Mouse (Mus musculus): ENCODE data around the gene Itgb1bp1. TPM values are rescaled to one million over a fixed set of nuclear protein-coding genes. Genes with fewer than 3 reads are reported as not detected.

The Itgb1bp1 gene
- polyA plus RNA-seq, 1 experiment, result 135 TPM

DNA sequence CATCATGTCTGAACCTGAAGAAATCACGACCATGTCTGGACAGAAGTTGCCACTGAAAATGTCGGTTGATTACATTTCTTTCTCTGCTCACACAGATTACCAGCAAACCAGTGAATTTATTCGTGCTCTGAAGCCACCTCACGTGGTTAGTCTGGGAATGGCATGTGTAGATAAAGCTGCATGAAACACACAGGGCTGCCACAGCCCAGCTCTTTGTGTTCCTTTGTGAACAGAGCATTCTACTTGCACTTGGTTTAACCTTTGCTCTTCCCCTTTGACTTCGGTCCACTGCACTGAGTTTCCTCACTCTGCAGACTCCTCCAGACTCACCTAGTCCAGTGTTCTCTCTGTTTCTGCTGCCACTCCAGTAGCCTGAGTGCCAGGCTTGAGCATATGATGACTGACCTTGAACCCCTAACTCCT lies 16.3 kb upstream of the Itgb1bp1 start:
- no peak for TF ChIP-seq CTCF (IDR thresholded peaks at IDR 0.05; ENCODE audit: control insufficient read depth, insufficient read depth, insufficient replicate concordance, low read depth, low read length)
- TF ChIP-seq POLR2A (IDR thresholded peaks at IDR 0.05; ENCODE audit: control insufficient read depth, low read depth, low read length), result no peak
- H3K36me3 ChIP-seq (ENCODE audit: control insufficient read depth, insufficient read depth, low read length), result peaks cover 4% of the 10 kb centered on the region
- H3K4me1 ChIP-seq (ENCODE audit: control insufficient read depth, insufficient read depth, low read length), result no peaks in the 10 kb centered on the region
- H3K4me3 ChIP-seq (ENCODE audit: control insufficient read depth, low read depth, low read length), result no peak overlapping the region
- no peaks in the 10 kb centered on the region for H3K27me3 ChIP-seq (ENCODE audit: control insufficient read depth, insufficient read depth, low read length)
- H3K27ac ChIP-seq (ENCODE audit: control insufficient read depth, insufficient read depth, low read depth, low read length), result no peak overlapping the region

DNA sequence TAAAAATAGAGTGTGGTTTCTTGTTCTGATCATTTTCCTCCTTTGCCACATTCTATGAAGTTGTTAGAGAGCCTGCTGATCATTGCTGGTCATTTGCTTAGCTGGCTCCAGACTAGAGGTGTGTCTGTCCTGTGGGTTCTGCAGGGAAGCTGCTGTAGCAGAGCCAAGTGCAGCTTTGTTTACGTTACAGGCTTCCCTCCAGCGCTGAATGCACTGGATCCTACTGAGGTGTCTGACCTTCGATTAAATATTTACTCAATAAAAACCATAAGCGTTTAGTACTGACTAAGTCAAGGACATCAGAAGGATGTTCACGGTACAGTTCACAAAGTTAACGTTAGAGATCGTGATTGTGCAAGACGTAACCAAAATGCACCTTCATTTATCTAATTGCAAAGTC lies 15.8 kb upstream of the Itgb1bp1 start:
- no peaks in the 10 kb centered on the region for H3K27me3 ChIP-seq (ENCODE audit: control insufficient read depth, insufficient read depth, low read length)
- no peak overlapping the region for H3K4me3 ChIP-seq (ENCODE audit: control insufficient read depth, low read depth, low read length)
- TF ChIP-seq POLR2A (IDR thresholded peaks at IDR 0.05; ENCODE audit: control insufficient read depth, low read depth, low read length) (no peak), CTCF (IDR thresholded peaks at IDR 0.05; ENCODE audit: control insufficient read depth, insufficient read depth, insufficient replicate concordance, low read depth, low read length) (no peak)
- no peak overlapping the region for H3K27ac ChIP-seq (ENCODE audit: control insufficient read depth, insufficient read depth, low read depth, low read length)
- peaks cover 4% of the 10 kb centered on the region for H3K36me3 ChIP-seq (ENCODE audit: control insufficient read depth, insufficient read depth, low read length)
- no peaks in the 10 kb centered on the region for H3K4me1 ChIP-seq (ENCODE audit: control insufficient read depth, insufficient read depth, low read length)

DNA sequence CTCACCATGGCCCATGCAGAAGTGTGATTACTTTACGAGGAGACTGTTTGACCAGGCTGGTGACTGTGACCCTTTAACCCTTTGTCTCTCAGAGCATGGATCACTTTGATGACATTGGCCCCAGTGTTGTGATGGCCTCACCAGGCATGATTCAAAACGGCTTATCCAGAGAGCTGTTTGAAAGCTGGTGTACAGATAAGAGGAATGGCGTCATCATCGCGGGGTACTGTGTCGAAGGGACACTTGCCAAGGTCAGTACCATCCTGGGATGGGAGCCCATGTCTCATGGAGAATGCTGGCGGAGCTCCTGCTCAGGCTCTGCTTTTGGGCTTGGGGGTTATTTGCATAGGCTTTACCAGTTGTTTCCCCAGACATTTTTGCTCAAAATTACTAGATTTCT lies 15.2 kb upstream of the Itgb1bp1 start:
- Histone ChIP-seq H3K4me1 (ENCODE audit: control insufficient read depth, insufficient read depth, low read length) (no peaks in the 10 kb centered on the region), H3K36me3 (ENCODE audit: control insufficient read depth, insufficient read depth, low read length) (peaks cover 4% of the 10 kb centered on the region), H3K27me3 (ENCODE audit: control insufficient read depth, insufficient read depth, low read length) (no peaks in the 10 kb centered on the region), H3K4me3 (ENCODE audit: control insufficient read depth, low read depth, low read length) (peak overlapping the region; percentile 27), H3K27ac (ENCODE audit: control insufficient read depth, insufficient read depth, low read depth, low read length) (no peak overlapping the region)
- TF ChIP-seq POLR2A (IDR thresholded peaks at IDR 0.05; ENCODE audit: control insufficient read depth, low read depth, low read length), result no peak
- no peak for TF ChIP-seq CTCF (IDR thresholded peaks at IDR 0.05; ENCODE audit: control insufficient read depth, insufficient read depth, insufficient replicate concordance, low read depth, low read length)

DNA sequence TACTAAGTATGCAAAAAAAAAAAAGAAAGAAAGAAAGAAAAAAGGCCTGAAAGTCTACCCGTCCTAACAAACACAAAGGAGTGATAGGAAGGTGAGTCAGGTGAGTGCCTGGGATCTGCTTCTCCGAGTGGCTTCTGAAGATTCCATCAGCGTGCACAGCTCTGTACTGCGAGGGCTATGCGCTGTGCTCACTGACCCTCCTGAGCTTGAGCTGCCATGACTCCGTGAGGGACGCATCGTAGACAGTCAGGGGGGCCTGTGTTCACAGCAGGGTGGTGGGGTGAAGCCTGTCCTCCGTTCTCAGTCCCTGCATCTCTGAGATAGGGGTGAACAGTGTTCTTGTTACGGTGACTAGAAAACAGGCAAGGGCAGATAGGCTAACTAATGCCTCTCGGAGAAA lies 12.8 kb upstream of the Itgb1bp1 start:
- H3K36me3 ChIP-seq (ENCODE audit: control insufficient read depth, insufficient read depth, low read length), result peaks cover 4% of the 10 kb centered on the region; the same call in 1 of the 2 replicates
- no peak overlapping the region for H3K27ac ChIP-seq (ENCODE audit: control insufficient read depth, insufficient read depth, low read depth, low read length)
- H3K4me3 ChIP-seq (ENCODE audit: control insufficient read depth, low read depth, low read length), result no peak overlapping the region
- no peaks in the 10 kb centered on the region for H3K27me3 ChIP-seq (ENCODE audit: control insufficient read depth, insufficient read depth, low read length)
- H3K4me1 ChIP-seq (ENCODE audit: control insufficient read depth, insufficient read depth, low read length), result no peaks in the 10 kb centered on the region
- TF ChIP-seq CTCF (IDR thresholded peaks at IDR 0.05; ENCODE audit: control insufficient read depth, insufficient read depth, insufficient replicate concordance, low read depth, low read length) (no peak), POLR2A (IDR thresholded peaks at IDR 0.05; ENCODE audit: control insufficient read depth, low read depth, low read length) (no peak)

DNA sequence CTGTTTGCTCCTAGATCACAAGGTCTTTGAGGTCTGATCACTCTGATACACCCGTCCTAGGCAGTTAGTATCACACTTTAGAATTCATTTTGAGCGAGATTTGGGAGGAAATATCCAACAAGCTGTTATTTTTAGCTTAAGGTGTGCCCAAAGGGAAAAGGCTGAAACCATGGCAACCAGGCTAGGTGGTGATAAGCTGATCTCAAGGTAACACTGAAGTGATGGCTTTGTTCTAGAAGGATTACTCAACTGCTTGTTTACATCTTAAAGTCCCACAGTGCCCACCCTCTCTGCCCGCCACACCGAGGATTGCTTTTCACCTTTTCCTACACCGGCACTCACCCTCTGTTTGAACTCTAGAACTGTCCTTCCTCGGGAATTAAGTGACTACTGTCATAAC lies 3.6 kb upstream of the Itgb1bp1 start:
- Histone ChIP-seq H3K27ac (ENCODE audit: control insufficient read depth, insufficient read depth, low read depth, low read length) (no peak overlapping the region), H3K36me3 (ENCODE audit: control insufficient read depth, insufficient read depth, low read length) (peaks cover 5% of the 10 kb centered on the region), H3K27me3 (ENCODE audit: control insufficient read depth, insufficient read depth, low read length) (no peaks in the 10 kb centered on the region), H3K4me3 (ENCODE audit: control insufficient read depth, low read depth, low read length) (no peak overlapping the region), H3K4me1 (ENCODE audit: control insufficient read depth, insufficient read depth, low read length) (peaks cover 6% of the 10 kb centered on the region)
- TF ChIP-seq POLR2A (IDR thresholded peaks at IDR 0.05; ENCODE audit: control insufficient read depth, low read depth, low read length) (no peak), CTCF (IDR thresholded peaks at IDR 0.05; ENCODE audit: control insufficient read depth, insufficient read depth, insufficient replicate concordance, low read depth, low read length) (no peak)

DNA sequence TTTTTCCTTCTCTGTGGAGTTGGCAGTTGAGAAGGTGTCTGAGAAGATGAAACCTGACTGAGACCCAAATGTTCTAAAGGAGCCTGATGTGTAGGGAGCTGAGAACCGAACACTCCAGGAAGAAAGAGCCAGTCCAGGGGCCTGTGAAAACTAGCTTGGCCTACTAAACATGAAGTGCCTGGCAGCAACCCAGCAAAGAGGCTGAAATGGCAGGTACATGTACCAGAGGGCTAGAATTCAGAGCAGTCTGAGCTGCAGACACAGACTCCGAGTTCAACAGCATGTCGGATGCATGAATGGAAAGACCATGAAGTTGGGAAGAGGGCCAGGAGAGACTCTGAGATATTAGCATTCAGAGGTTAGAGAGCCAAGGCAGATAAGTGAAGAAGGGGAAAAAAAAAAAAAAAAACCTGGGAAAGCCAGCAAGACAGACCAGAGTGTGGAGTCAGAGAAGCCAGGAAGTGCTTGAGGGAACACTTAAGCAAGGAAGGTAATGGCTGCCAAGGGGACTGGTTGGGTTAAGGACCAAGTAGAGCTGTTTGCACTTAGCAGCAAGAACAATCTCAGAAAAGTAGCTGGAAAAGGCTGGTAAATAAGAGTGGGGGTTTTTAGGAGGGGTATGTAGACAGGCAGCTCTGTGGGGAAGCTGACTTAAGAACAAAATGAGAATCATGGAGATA lies 2.8 kb upstream of the Itgb1bp1 start:
- Histone ChIP-seq H3K27ac (ENCODE audit: control insufficient read depth, insufficient read depth, low read depth, low read length) (no peak overlapping the region), H3K36me3 (ENCODE audit: control insufficient read depth, insufficient read depth, low read length) (peaks cover 5% of the 10 kb centered on the region), H3K27me3 (ENCODE audit: control insufficient read depth, insufficient read depth, low read length) (no peaks in the 10 kb centered on the region), H3K4me3 (ENCODE audit: control insufficient read depth, low read depth, low read length) (no peak overlapping the region), H3K4me1 (ENCODE audit: control insufficient read depth, insufficient read depth, low read length) (peaks cover 6% of the 10 kb centered on the region)
- TF ChIP-seq POLR2A (IDR thresholded peaks at IDR 0.05; ENCODE audit: control insufficient read depth, low read depth, low read length) (no peak), CTCF (IDR thresholded peaks at IDR 0.05; ENCODE audit: control insufficient read depth, insufficient read depth, insufficient replicate concordance, low read depth, low read length) (no peak)

DNA sequence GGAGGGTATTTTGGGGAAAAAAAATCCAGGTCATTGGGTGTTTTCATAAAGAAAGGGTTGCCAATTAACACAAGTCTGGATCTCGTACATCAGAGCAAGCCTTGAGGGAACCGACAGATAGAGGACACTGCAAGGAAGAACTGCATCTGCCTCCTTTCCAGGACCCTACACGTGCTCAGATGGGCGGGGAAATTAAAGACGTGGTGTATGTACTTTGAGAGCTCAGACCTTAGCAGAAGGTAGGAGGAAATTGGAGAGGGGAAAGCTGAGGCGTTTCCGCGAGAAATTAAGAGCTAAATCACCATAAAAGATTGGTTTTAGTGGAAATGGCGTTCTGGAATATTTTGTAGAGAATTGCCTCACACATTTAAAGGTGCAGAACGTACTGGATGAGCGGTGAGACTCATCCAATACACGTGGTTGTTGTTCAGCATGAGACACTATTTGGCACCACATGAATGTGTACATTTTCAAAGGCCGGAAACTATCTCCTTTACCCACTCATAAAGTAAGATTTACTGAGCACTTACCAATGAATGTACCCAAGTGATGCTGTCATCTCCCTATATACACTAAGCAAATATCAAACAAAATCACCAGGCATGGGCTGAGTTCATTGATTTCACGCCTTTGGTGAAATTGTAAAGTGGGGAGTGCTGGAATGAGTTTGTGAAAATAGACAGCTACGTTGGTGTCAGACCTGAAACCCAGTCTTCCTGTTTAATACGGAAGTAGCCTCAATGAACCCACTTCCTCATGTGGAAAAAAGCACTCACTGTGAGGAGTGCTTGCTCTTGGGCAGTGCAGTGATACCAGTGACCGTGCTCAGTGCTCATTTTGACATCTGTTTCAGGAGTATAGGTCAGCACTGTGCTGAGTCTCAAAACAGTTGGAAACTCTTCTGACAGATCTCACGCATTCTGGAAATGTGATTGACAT lies 897 bp upstream of the Itgb1bp1 start:
- Histone ChIP-seq H3K4me1 (ENCODE audit: control insufficient read depth, insufficient read depth, low read length) (peaks cover 6% of the 10 kb centered on the region), H3K4me3 (ENCODE audit: control insufficient read depth, low read depth, low read length) (peak overlapping the region; percentile 99), H3K36me3 (ENCODE audit: control insufficient read depth, insufficient read depth, low read length) (peaks cover 3% of the 10 kb centered on the region), H3K27ac (ENCODE audit: control insufficient read depth, insufficient read depth, low read depth, low read length) (peak overlapping the region; percentile 91; the same call in 1 of the 2 replicates), H3K27me3 (ENCODE audit: control insufficient read depth, insufficient read depth, low read length) (no peaks in the 10 kb centered on the region)
- no peak for TF ChIP-seq POLR2A (IDR thresholded peaks at IDR 0.05; ENCODE audit: control insufficient read depth, low read depth, low read length)
- no peak for TF ChIP-seq CTCF (IDR thresholded peaks at IDR 0.05; ENCODE audit: control insufficient read depth, insufficient read depth, insufficient replicate concordance, low read depth, low read length)
